Mouse (Mus musculus) stomach, postnatal 0 days (tissue): ENCODE measurements at regions not wholly inside any gene's neighbourhood (a gene's known extent, or its start where the extent isn't known, plus 50 kb on each side); places are given as distances from the start of the nearest gene placed in this dataset.

ENCODE experiments used
- CTCF ChIP-seq: IDR thresholded peaks from 2 replicates; pipeline ENCODE4 v1.5.1; 2016; ENCODE audit warnings: antibody characterized with exemption, low read depth, mild to moderate bottlenecking, moderate library complexity
- EP300 ChIP-seq: optimal IDR thresholded peaks from 2 replicates; pipeline ENCODE3; 2016; ENCODE audit warnings: antibody characterized with exemption

DNA sequence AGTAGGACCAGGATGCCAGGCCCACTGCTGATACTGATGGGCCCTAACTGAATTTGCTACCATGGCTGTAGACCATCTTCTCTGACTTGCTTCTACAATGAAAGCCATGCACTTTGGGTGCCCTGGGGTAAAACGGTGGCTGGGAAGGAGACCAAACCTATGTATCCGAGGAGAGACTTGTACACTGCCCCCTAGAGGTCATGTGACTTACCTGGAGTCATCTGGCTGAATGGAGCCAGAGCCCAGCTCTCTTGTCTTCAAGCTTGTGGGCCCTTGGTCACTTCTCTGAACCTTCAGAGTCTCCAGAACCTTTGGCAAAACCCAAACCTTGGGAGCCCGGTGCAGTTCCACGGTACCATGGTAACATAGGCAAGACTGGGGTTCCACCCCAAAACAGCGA lies 117.6 kb upstream of the Sdk2 start:
- TF ChIP-seq CTCF (peak; percentile 42), EP300 (no peak)
